Mouse (Mus musculus): ENCODE results near the gene Tmbim7.

The Tmbim7 gene

GRCm38 (mm10) chr5:3666585-3666984, 15.6 kb downstream of the Tmbim7 start:
- DNase-seq, result no peak

- DNase-seq, result no peak
Observed at GRCm38 (mm10) chr5:3669938-3670554, 19.1 kb downstream of the Tmbim7 start.

- no peak for DNase-seq
Observed at GRCm38 (mm10) chr5:3688298-3688697, 37.3 kb downstream of the Tmbim7 start.

- DNase-seq, result no peak
Observed at GRCm38 (mm10) chr5:3691283-3691682, 40.3 kb downstream of the Tmbim7 start.

GRCm38 (mm10) chr5:3692956-3693355, 42.0 kb downstream of the Tmbim7 start:
- no peak for DNase-seq

- DNase-seq, result peak in 1 of 2 experiments; percentile 8
Observed at GRCm38 (mm10) chr5:3695191-3695590, 44.2 kb downstream of the Tmbim7 start.

GRCm38 (mm10) chr5:3696031-3696430, 45.0 kb downstream of the Tmbim7 start:
- peak in 1 of 2 experiments; percentile 7 for DNase-seq

GRCm38 (mm10) chr5:3700025-3700424, 49.0 kb downstream of the Tmbim7 start:
- no peak for DNase-seq

- DNase-seq, result no peak
Observed at GRCm38 (mm10) chr5:3702180-3702579, 51.2 kb downstream of the Tmbim7 start.

- DNase-seq, result no peak
Observed at GRCm38 (mm10) chr5:3715800-3716199, 64.8 kb downstream of the Tmbim7 start.

GRCm38 (mm10) chr5:3719371-3719770, 68.4 kb downstream of the Tmbim7 start:
- DNase-seq, result no peak

GRCm38 (mm10) chr5:3722873-3723272, 71.9 kb downstream of the Tmbim7 start:
- no peak for DNase-seq

- no peak for DNase-seq
Observed at GRCm38 (mm10) chr5:3723415-3723814, 72.4 kb downstream of the Tmbim7 start.

- no peak for DNase-seq
Observed at GRCm38 (mm10) chr5:3725491-3725890, 74.5 kb downstream of the Tmbim7 start.

- DNase-seq, result no peak
Observed at GRCm38 (mm10) chr5:3728820-3729219, 77.8 kb downstream of the Tmbim7 start.

Measured in B cell, adult 2 months (primary cell).